Mouse (Mus musculus): ENCODE results near the gene Pcsk5.

The Pcsk5 gene

GRCm38 (mm10) chr19:17572315-17572714, 265.1 kb downstream of the Pcsk5 start:
- no peak for DNase-seq (ENCODE audit: low spot score in 2 of 2)

DNA sequence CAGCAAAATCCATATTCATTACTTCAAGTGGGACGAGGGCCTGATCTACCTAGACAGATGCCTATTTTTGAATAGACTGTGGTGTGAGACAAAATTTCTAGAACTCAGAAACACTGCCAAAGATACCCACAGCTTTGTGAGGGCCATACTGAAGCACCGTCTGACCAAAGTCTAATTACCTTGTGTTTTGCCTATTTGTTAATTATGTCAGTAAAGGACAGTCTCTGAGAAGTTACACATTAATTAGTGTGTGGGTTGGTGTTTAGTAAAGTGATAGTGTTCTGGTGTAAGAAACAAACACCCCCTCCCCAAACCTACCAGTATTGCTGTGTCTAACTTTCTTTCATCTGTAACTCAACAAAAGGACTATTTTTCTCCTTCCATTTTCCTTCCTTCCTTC, 266.5 kb downstream of the Pcsk5 start:
- no peak for DNase-seq (ENCODE audit: low spot score in 2 of 2)

GRCm38 (mm10) chr19:17567264-17567663, 270.2 kb downstream of the Pcsk5 start:
- no peak for DNase-seq (ENCODE audit: low spot score in 2 of 2)

- DNase-seq (ENCODE audit: low spot score in 2 of 2) = no peak
Observed at GRCm38 (mm10) chr19:17566097-17566496, 271.3 kb downstream of the Pcsk5 start.

DNA sequence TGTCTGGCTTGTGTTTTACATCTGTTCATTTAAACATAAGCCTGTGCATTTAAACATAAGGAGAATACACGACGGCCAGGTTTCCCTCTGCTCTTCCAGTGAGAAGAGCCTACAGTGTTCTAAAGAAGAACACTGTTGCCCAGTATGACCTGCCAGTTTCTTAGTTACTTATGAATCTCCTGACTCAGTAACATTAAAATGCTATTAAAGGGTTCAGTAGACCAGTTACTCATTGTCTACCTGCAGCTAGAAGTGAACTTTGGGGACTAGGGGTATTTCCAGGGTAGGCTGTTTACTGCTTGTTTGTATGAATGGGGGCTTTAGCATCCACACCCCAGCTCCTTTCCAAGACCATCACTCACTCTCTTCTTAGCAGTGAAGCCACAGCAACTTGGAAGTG, 278.7 kb downstream of the Pcsk5 start:
- no peak for DNase-seq (ENCODE audit: low spot score in 2 of 2)

DNA sequence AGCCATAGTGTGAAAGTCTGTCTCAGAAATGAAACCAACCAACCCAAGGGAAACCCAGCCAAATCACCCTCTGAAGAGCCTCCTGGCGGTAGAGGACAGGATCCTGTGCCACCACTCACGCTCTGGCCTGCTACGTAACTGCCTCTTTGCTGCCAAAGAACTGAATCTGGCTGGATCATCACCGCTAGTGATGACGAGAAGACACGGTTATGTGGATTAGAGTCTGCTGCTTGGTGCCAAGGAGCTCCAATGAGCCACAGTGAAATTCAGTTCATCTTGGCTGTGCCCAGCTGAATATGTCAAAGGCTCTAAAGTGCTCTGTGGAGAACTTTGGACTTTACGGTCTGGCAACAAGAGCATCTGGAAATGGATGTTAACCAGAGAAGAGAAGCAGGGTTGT, 282.3 kb downstream of the Pcsk5 start:
- DNase-seq (ENCODE audit: low spot score in 2 of 2) = no peak

GRCm38 (mm10) chr19:17554571-17554970, 282.9 kb downstream of the Pcsk5 start:
- DNase-seq (ENCODE audit: low spot score in 2 of 2) = no peak

GRCm38 (mm10) chr19:17553396-17554100, 283.9 kb downstream of the Pcsk5 start:
- no peak for DNase-seq (ENCODE audit: low spot score in 2 of 2)

- no peak for DNase-seq (ENCODE audit: low spot score in 2 of 2)
Observed at GRCm38 (mm10) chr19:17528746-17529532, 308.5 kb downstream of the Pcsk5 start.

DNA sequence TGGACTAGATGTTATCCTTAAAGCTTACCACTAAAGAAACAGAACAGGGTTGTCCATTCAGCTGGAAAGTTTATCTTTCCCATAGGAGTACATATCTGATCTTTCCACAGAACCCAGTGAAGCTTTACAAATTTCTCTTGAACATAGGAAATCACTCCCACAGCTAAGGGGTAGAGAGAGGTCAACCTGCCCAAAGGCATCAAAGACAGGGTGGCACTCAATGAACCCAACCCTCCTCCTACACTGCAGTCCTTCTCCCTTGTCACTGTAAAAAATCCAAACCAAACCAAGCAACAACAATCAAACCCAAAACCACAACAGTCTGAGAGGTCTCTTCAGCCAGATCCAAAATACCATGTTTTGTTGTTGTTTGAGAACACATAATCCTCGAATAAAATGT, 311.9 kb downstream of the Pcsk5 start:
- no peak for DNase-seq (ENCODE audit: low spot score in 2 of 2)

GRCm38 (mm10) chr19:17514456-17514855, 323.0 kb downstream of the Pcsk5 start:
- no peak for DNase-seq (ENCODE audit: low spot score in 2 of 2)

- DNase-seq (ENCODE audit: low spot score in 2 of 2) = no peak
Observed at GRCm38 (mm10) chr19:17511283-17511682, 326.1 kb downstream of the Pcsk5 start.

- no peak for DNase-seq (ENCODE audit: low spot score in 2 of 2)
Observed at GRCm38 (mm10) chr19:17504212-17504611, 333.2 kb downstream of the Pcsk5 start.

DNA sequence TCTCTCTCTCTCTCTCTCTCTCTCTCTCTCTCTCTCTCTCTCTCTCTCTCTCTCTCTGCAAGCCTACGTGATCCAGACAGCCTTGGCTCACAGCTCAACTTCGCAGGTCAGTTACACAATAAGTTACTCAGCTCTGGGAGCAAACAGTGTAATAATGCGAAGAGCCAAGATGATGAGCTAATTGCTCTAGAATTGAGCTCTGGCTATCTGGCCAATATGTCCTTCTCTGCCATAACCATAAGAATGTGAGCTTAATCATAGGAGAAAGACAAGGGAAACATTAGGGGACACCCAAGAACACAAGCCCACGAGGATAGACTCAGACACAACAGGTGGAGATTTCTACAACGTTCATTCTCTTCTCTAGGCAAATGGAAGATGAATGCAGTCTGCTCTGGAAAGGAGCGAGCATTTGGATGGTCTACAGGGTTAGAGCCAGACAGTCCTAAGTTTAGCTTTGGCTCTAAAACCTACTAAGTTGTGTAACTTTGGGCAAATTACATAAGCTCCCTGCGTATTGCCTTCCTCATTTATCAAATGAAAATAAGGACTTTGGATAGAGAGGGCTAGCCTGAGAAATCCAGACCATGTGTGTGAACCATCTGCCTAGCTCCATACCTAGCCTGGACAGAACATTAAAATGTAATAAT, 338.7 kb downstream of the Pcsk5 start:
- DNase-seq (ENCODE audit: low spot score in 2 of 2) = no peak

GRCm38 (mm10) chr19:17496131-17496530, 341.3 kb downstream of the Pcsk5 start:
- no peak for DNase-seq (ENCODE audit: low spot score in 2 of 2)

GRCm38 (mm10) chr19:17491822-17492544, 345.4 kb downstream of the Pcsk5 start:
- DNase-seq (ENCODE audit: low spot score in 2 of 2) = no peak

DNA sequence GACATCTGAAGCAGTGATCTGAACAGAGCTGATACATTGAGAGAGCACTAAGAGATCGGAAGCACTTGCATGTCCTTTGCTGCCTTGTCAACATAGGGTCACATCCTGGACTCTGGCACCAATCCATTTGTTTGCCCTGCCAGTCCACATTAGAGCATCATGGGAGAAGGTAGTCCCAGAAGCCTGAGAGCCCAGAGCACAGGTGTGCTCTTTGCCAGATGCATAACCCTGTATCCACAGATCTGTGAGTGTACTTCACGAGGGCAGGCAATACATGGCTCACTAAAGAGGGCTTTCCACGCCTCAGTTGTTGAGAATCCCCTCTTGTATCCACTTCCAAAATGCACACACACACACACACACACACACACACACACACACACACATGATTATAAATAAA, 346.1 kb downstream of the Pcsk5 start:
- no peak for DNase-seq (ENCODE audit: low spot score in 2 of 2)

- peak in 1 of 2 experiments; percentile 8 for DNase-seq (ENCODE audit: low spot score in 2 of 2)
Observed at GRCm38 (mm10) chr19:17489866-17490141, 347.6 kb downstream of the Pcsk5 start.

- DNase-seq (ENCODE audit: low spot score in 2 of 2) = no peak
Observed at GRCm38 (mm10) chr19:17489041-17489865, 348.2 kb downstream of the Pcsk5 start.

DNA sequence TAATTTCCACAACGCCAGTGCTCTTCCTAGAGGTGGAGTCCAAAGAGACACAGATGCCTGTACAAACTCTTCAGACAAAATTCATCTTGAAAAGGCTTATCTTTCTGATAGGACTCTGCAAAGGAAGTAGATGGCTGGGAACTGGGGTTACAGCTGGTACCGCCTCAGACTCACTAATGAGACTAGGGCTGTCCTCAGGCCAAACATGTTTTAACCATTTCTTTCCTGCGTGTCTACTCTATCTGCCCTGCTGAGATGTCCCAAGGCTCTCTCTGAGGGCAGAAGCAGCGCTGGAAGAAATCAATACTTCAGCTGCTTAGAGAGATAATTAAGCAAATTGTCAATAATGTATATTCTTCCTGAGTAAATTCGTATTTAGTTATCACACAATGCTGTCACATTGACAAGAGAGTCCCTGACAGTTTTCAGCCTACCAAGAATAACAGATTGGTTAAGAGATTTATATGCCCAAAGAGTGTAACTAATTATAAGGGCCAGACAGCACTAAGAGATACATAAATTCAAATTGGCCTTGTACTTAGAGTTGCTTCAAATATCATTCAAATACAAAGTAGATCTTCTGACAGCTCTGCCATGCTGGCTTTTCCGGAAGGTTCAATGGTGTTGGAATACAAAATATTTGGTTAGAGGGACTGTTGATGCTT, 355.2 kb downstream of the Pcsk5 start:
- no peak for DNase-seq (ENCODE audit: low spot score in 2 of 2)

DNA sequence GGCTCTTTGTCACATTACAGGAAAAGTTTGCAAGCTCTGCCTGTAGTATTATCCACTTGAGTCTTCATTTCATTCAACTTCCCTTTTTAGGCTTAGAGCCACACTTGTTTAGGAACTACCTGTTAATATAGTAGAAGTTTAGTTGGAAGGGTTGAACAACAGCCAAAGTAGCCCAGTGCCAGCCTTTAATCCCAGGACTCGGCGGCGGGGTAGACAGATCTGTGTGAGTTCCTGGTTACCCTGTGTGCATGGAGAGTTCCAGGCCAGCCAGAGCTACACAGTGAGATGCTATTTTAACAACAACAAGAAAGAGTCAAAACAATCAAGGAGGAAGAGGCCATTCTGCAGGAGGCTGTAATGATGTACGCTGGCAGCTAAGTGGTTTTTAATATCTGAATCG, 358.0 kb downstream of the Pcsk5 start:
- no peak for DNase-seq (ENCODE audit: low spot score in 2 of 2)

Measured in right cerebral cortex, adult 2 months (tissue).